Mouse (Mus musculus): ENCODE data around the gene Naa20. TPM values are rescaled to one million over a fixed set of nuclear protein-coding genes. Genes with fewer than 3 reads are reported as not detected.

Gene Naa20
- polyA plus RNA-seq, 1 experiment from 2014 or later, result 188 TPM

- 40% methylated on average over 3 of the region's 3 CpGs for WGBS
Measured at GRCm38 (mm10) chr2:145874879-145875482, 26.9 kb upstream of the Naa20 start.

GRCm38 (mm10) chr2:145877191-145877590, 24.7 kb upstream of the Naa20 start:
- DNase-seq, result no peak
- WGBS, result 88% methylated on average over 3 of the region's 3 CpGs
- Histone ChIP-seq H3K36me3 (ENCODE audit: insufficient read depth) (peaks cover 45% of the 10 kb centered on the region), H3K9ac (no peak overlapping the region), H3K4me2 (no peak overlapping the region), H3K27ac (ENCODE audit: low read depth) (no peak overlapping the region), H3K4me1 (ENCODE audit: insufficient read depth) (no peaks in the 10 kb centered on the region), H3K27me3 (ENCODE audit: insufficient read depth, low read length) (no peaks in the 10 kb centered on the region), H3K9me3 (ENCODE audit: low read depth, low read length) (no peaks in the 10 kb centered on the region), H3K4me3 (ENCODE audit: low read depth, low read length) (no peak overlapping the region)
- no peak for ATAC-seq (ENCODE audit: insufficient read depth)
- TF ChIP-seq CTCF (IDR thresholded peaks at IDR 0.05; ENCODE audit: low read depth), result no peak

More at GRCm38 (mm10) chr2:145874879-145875482, 26.9 kb upstream of the Naa20 start:
- no peaks in the 10 kb centered on the region for H3K4me1 ChIP-seq (ENCODE audit: insufficient read depth)
- H3K36me3 ChIP-seq (ENCODE audit: insufficient read depth), result peaks cover 38% of the 10 kb centered on the region
- H3K27ac ChIP-seq (ENCODE audit: low read depth), result no peak overlapping the region
- TF ChIP-seq CTCF (IDR thresholded peaks at IDR 0.05; ENCODE audit: low read depth), result no peak
- H3K4me3 ChIP-seq (ENCODE audit: low read depth, low read length), result no peak overlapping the region
- H3K27me3 ChIP-seq (ENCODE audit: insufficient read depth, low read length), result no peaks in the 10 kb centered on the region
- ATAC-seq (ENCODE audit: insufficient read depth) (no peak), DNase-seq (no peak)
- H3K9ac ChIP-seq, result no peak overlapping the region
- H3K4me2 ChIP-seq, result no peak overlapping the region
- H3K9me3 ChIP-seq (ENCODE audit: low read depth, low read length), result no peaks in the 10 kb centered on the region

DNA sequence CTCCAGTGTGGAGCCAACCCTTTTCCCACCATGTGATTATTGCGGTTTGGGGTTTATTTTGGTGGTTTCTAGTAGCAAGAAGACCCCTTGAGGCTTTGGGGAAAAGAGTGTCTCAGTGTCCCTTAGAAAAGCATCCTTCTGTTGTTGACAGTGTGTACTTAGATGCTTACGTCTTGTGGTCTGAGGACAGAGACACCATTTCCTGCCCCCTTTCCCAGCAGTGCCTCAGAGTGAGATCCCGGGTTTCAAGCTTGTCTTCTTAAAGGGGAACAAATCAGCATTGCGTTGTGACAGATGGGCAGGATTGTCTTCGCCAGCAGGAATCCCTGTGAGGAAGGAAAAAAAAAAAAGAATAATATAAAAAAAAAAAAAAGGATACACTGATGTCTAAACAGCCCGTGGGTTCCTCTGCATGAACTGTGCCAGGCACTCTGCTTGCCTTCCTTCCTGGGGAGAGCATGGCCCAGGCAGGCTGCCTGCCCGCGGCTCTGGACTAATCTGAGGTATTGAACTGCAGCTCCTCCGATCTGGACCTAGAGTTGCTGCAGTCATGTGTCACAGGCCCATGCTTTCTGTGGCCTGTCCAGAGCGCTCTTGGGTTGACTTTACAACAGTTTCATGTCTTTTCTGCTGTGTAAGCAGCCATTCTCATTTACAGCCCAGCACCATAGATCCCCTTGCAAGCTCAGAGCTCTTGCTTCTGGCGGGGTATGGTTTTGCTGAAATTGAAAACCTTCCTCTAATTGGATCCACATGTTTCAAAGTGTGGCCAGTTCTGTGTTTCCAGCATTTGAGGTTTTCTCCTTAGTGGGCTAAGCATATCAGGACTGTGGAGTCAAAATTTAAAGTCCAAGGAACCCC, 20.8 kb upstream of the Naa20 start:
- Histone ChIP-seq H3K27me3 (ENCODE audit: insufficient read depth, low read length) (no peaks in the 10 kb centered on the region), H3K9me3 (ENCODE audit: low read depth, low read length) (no peaks in the 10 kb centered on the region), H3K4me1 (ENCODE audit: insufficient read depth) (peaks cover 8% of the 10 kb centered on the region; the same call in 1 of the 2 replicates), H3K27ac (ENCODE audit: low read depth) (peak overlapping the region; percentile 73), H3K4me3 (ENCODE audit: low read depth, low read length) (no peak overlapping the region), H3K36me3 (ENCODE audit: insufficient read depth) (peaks cover 76% of the 10 kb centered on the region), H3K4me2 (no peak overlapping the region), H3K9ac (no peak overlapping the region)
- TF ChIP-seq CTCF (IDR thresholded peaks at IDR 0.05; ENCODE audit: low read depth), result no peak
- DNase-seq, result no peak
- 62% methylated on average over 11 of the region's 11 CpGs for WGBS
- ATAC-seq (ENCODE audit: insufficient read depth), result 0 out of 2 replicates have a peak, but pooled peaks have one; percentile 15

DNA sequence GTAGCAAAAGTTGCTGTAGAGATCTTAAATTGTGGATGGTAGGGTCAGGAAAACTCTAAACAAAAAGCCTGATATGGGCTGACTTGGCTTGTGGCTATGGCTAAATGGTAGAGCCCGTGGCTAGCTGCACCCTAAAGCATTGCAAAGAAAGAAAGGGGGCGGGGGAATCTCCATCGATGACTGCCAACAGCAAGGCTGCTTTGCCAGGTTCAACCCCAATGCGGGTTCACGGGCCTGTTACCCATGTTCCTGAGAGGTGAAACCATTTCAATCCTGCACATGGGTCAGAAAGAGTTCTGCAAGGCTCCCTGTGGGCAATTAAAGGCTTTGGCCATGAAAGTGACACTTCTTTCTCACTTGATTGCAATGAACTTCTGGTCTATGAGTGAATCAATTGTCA, 20.0 kb upstream of the Naa20 start:
- peaks cover 75% of the 10 kb centered on the region for H3K36me3 ChIP-seq (ENCODE audit: insufficient read depth)
- H3K4me2 ChIP-seq, result no peak overlapping the region
- H3K9me3 ChIP-seq (ENCODE audit: low read depth, low read length), result no peaks in the 10 kb centered on the region
- ATAC-seq (ENCODE audit: insufficient read depth) (no peak), DNase-seq (no peak)
- no peak overlapping the region for H3K27ac ChIP-seq (ENCODE audit: low read depth)
- no peaks in the 10 kb centered on the region for H3K27me3 ChIP-seq (ENCODE audit: insufficient read depth, low read length)
- 77% methylated on average over 5 of the region's 5 CpGs for WGBS
- no peak overlapping the region for H3K4me3 ChIP-seq (ENCODE audit: low read depth, low read length)
- H3K9ac ChIP-seq, result no peak overlapping the region
- H3K4me1 ChIP-seq (ENCODE audit: insufficient read depth), result peaks cover 8% of the 10 kb centered on the region; the same call in 1 of the 2 replicates
- no peak for TF ChIP-seq CTCF (IDR thresholded peaks at IDR 0.05; ENCODE audit: low read depth)

GRCm38 (mm10) chr2:145882398-145882797, 19.5 kb upstream of the Naa20 start:
- WGBS, result 25% methylated on average over 2 of the region's 2 CpGs
- no peak for ATAC-seq (ENCODE audit: insufficient read depth)
- Histone ChIP-seq H3K4me3 (ENCODE audit: low read depth, low read length) (no peak overlapping the region), H3K9ac (no peak overlapping the region), H3K4me2 (no peak overlapping the region), H3K4me1 (ENCODE audit: insufficient read depth) (peaks cover 8% of the 10 kb centered on the region; the same call in 1 of the 2 replicates), H3K27ac (ENCODE audit: low read depth) (no peak overlapping the region), H3K9me3 (ENCODE audit: low read depth, low read length) (no peaks in the 10 kb centered on the region), H3K36me3 (ENCODE audit: insufficient read depth) (peaks cover 73% of the 10 kb centered on the region), H3K27me3 (ENCODE audit: insufficient read depth, low read length) (no peaks in the 10 kb centered on the region)
- TF ChIP-seq CTCF (IDR thresholded peaks at IDR 0.05; ENCODE audit: low read depth), result peak; percentile 64
- DNase-seq, result peak; percentile 66

DNA sequence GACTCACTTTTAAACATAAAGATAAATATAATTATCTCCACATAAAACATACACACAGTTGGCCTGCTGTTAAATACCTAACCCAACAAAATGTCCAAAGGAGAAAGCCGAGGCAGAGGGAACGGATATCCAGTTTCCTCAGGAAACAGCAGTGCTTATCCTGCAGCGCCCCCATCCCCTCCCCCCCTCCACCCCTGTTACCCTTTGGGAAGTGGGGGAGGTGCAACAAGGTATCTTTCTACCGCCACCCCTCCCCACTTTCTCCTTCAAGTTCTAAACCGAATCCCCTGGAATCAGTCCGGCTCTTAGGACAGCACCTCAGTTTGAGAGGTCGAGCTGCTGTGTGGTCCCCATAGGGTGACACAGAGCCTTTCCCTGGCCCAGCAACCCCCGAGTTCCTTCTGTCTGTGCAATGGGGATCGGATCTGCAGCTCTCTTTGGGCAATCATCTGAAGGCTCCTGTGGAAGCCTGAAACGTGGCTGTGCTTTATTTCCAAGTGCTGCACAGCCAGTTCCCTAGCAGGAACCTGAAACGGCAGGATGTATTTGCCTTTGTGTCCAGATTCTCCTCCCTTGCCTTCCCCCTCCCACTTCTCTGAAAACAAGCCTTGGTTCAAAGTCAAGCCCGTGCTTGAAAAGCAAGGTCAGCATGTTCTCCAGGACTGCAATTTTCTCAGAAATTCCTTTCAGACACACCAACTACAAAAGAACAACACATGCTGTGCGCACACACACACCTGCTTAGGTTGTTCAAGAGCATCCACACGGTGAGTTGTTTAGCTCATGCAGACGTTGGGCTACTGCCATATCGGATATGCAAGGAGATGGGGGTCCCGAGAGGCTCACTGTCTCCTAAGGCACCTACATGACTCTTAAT, 17.6 kb upstream of the Naa20 start:
- no peak for TF ChIP-seq CTCF (IDR thresholded peaks at IDR 0.05; ENCODE audit: low read depth)
- H3K9ac ChIP-seq, result no peak overlapping the region
- 29% methylated on average over 17 of the region's 17 CpGs for WGBS
- peak overlapping the region; percentile 10; the same call in 1 of the 2 replicates for H3K4me2 ChIP-seq
- H3K27me3 ChIP-seq (ENCODE audit: insufficient read depth, low read length), result no peaks in the 10 kb centered on the region
- no peaks in the 10 kb centered on the region for H3K9me3 ChIP-seq (ENCODE audit: low read depth, low read length)
- H3K4me3 ChIP-seq (ENCODE audit: low read depth, low read length), result no peak overlapping the region
- DNase-seq, result peak; percentile 38
- peaks cover 20% of the 10 kb centered on the region for H3K4me1 ChIP-seq (ENCODE audit: insufficient read depth)
- no peak for ATAC-seq (ENCODE audit: insufficient read depth)
- H3K27ac ChIP-seq (ENCODE audit: low read depth), result peak overlapping the region; percentile 75; the same call in 1 of the 2 replicates
- H3K36me3 ChIP-seq (ENCODE audit: insufficient read depth), result peaks cover 58% of the 10 kb centered on the region

Measured in lung, embryonic 14.5 days (tissue).